Mouse (Mus musculus) embryonic facial prominence, embryonic 13.5 days (tissue): ENCODE data around the gene Psme4. TPM values are rescaled to one million over a fixed set of nuclear protein-coding genes. Genes with fewer than 3 reads are reported as not detected.
A peak's percentile ranks its signal among the peaks of the same experiment; 100 is the strongest.

Source experiments
- ATAC-seq: fragments of 200-750 bp; cut with Nextera tagmentation; 2 replicates; pipeline ENCODE4 v1.8.0; 2017; ENCODE audit warnings: low read depth; ENCODE audit not compliant: insufficient number of reproducible peaks, insufficient read depth, low FRiP score, low TSS enrichment
- H3K27ac ChIP-seq: fragments of 300-500 bp; sonication (generic); 2 replicates; pipeline ENCODE4 v1.5.1; 2015; ENCODE audit warnings: moderate library complexity, mild to moderate bottlenecking, inconsistent platforms
- H3K27me3 ChIP-seq: fragments of 300-500 bp; sonication (generic); 2 replicates; pipeline ENCODE4 v1.6.1; 2015; ENCODE audit warnings: mild to moderate bottlenecking, inconsistent platforms
- H3K36me3 ChIP-seq: fragments of 300-500 bp; sonication (generic); 2 replicates; pipeline ENCODE4 v1.6.1; 2015; ENCODE audit warnings: mild to moderate bottlenecking, inconsistent platforms
- H3K4me1 ChIP-seq: fragments of 300-500 bp; sonication (generic); 2 replicates; pipeline ENCODE4 v1.6.1; 2015; ENCODE audit warnings: inconsistent platforms
- H3K4me2 ChIP-seq: fragments of 300-500 bp; sonication (generic); 2 replicates; pipeline ENCODE4 v1.6.1; 2015; ENCODE audit warnings: moderate library complexity, mild to moderate bottlenecking, inconsistent platforms
- H3K4me3 ChIP-seq: fragments of 300-500 bp; sonication (generic); 2 replicates; pipeline ENCODE4 v1.5.1; 2015; ENCODE audit warnings: mild to moderate bottlenecking, inconsistent platforms
- H3K9ac ChIP-seq: fragments of 300-500 bp; sonication (generic); 2 replicates; pipeline ENCODE4 v1.6.1; 2015; ENCODE audit warnings: mild to moderate bottlenecking, inconsistent platforms
- H3K9me3 ChIP-seq: fragments of 300-500 bp; sonication (generic); 2 replicates; pipeline ENCODE4 v1.6.1; 2016; ENCODE audit warnings: inconsistent platforms
- whole genome bisulfite sequencing: fragments of 180-500 bp; shearing (Covaris S2); methylation state at CpG from one replicate; pipeline ENCODE4 v1.1.7; 2015; ENCODE audit warnings: mixed read lengths; 5-methylcytosine and 5-hydroxymethylcytosine counted together
- polyA plus RNA-seq: library from polyadenylated mRNA; unstranded; fragments of >200 nt; fragmentation: Nextera tagmentation; extraction: Ambion mirVana; gene quantifications from 2 replicates; pipeline ENCODE4 v1.2.1, GENCODE M21; 2015

Psme4 gene
- polyA plus RNA-seq, 1 experiment from 2014 or later: 25.0 TPM

GRCm38 (mm10) chr11:30792680-30793079, 21.2 kb downstream of the Psme4 start:
- Histone ChIP-seq H3K9me3 (no peaks in the 10 kb centered on the region), H3K36me3 (peaks cover 26% of the 10 kb centered on the region), H3K27ac (no peak overlapping the region), H3K4me1 (no peaks in the 10 kb centered on the region), H3K27me3 (no peaks in the 10 kb centered on the region), H3K9ac (no peak overlapping the region), H3K4me3 (no peak overlapping the region), H3K4me2 (no peak overlapping the region)
- WGBS: 93% methylated on average over 7 of the region's 7 CpGs
- ATAC-seq: no peak

GRCm38 (mm10) chr11:30793753-30794152, 22.2 kb downstream of the Psme4 start:
- WGBS: 94% methylated on average over 1 of the region's 1 CpGs
- H3K36me3 ChIP-seq: peaks cover 26% of the 10 kb centered on the region
- no peak for ATAC-seq
- H3K4me1 ChIP-seq: no peaks in the 10 kb centered on the region
- H3K9me3 ChIP-seq: no peaks in the 10 kb centered on the region
- no peak overlapping the region for H3K27ac ChIP-seq
- no peak overlapping the region for H3K9ac ChIP-seq
- H3K4me3 ChIP-seq: no peak overlapping the region
- H3K27me3 ChIP-seq: no peaks in the 10 kb centered on the region
- no peak overlapping the region for H3K4me2 ChIP-seq

DNA sequence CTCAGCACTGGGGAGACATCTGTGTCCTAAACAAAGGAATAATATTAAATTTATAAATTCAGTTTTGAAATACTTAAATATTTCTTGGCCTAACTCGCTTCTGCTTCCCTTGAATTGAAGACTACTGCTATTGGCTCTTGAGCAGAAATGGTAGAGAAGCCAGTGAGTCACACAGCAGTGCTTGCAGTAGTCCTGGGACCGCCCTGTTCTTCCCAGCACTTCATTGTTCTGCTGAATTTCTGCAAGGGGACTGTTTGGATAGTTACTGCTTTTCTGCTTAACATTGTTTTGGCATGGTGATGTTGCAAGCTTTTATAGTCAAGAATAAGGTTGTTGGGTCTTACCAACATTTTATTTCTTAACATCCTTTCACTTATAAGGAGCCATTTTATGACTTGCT, 25.7 kb downstream of the Psme4 start:
- Histone ChIP-seq H3K9ac (no peak overlapping the region), H3K4me3 (no peak overlapping the region), H3K4me2 (no peak overlapping the region), H3K9me3 (no peaks in the 10 kb centered on the region), H3K36me3 (peaks cover 25% of the 10 kb centered on the region), H3K27me3 (no peaks in the 10 kb centered on the region), H3K4me1 (no peaks in the 10 kb centered on the region), H3K27ac (no peak overlapping the region)
- 90% methylated on average over 2 of the region's 2 CpGs for WGBS
- ATAC-seq: no peak

DNA sequence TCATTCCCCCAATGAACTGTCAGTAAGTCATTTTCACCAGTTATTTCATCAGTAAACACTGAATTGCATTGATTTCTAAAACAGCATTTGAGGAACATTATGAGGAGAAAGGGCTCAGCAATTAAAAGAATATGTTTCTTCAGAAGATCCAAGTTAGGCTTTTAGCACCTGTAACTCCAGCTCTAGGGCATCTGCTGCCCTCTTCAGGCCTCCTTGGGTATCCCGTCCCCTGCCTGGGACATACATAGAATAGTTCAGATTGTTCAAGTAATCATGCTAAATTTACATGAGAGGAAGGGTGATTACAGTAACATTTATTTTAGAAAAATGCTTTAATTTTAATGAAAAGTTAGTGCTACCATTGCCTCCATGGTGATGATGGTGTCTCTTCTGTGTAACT, 28.0 kb downstream of the Psme4 start:
- Histone ChIP-seq H3K9ac (no peak overlapping the region), H3K4me1 (no peaks in the 10 kb centered on the region), H3K4me3 (no peak overlapping the region), H3K27ac (no peak overlapping the region), H3K36me3 (0 out of 2 replicates have a peak, but pooled peaks cover 5% of the 10 kb centered on the region), H3K27me3 (no peaks in the 10 kb centered on the region), H3K4me2 (no peak overlapping the region), H3K9me3 (no peaks in the 10 kb centered on the region)
- no peak for ATAC-seq
- 77% methylated on average over 1 of the region's 1 CpGs for WGBS

- no peak overlapping the region for H3K4me3 ChIP-seq
- no peak overlapping the region for H3K9ac ChIP-seq
- no peaks in the 10 kb centered on the region for H3K36me3 ChIP-seq
- no peak for ATAC-seq
- H3K27me3 ChIP-seq: no peaks in the 10 kb centered on the region
- no peak overlapping the region for H3K4me2 ChIP-seq
- H3K27ac ChIP-seq: no peak overlapping the region
- no peaks in the 10 kb centered on the region for H3K4me1 ChIP-seq
- no peaks in the 10 kb centered on the region for H3K9me3 ChIP-seq
These were observed 28.6 kb downstream of the Psme4 start for GRCm38 (mm10) chr11:30800091-30800490.

DNA sequence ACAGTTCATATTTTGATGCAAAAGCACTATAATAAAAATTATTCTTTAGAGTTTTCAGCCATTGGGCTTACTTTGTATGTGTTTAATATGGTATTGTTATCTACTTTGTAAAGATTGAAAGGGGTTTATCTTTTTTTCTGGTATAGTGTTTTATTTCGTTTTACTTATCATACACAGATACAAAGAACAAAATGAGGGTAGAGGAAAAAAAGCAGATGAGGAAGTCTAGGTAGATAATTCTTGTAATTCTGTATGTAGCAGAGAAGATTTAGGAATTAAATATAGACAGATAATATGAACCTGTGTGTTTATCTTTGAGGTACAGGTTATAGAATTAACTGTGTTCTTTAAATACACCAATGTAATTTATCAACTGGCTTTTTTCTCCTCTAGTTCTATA, 30.9 kb downstream of the Psme4 start:
- no peaks in the 10 kb centered on the region for H3K27me3 ChIP-seq
- H3K4me1 ChIP-seq: no peaks in the 10 kb centered on the region
- 86% methylated on average over 1 of the region's 1 CpGs for WGBS
- H3K4me3 ChIP-seq: no peak overlapping the region
- no peak overlapping the region for H3K27ac ChIP-seq
- H3K9me3 ChIP-seq: no peaks in the 10 kb centered on the region
- H3K36me3 ChIP-seq: no peaks in the 10 kb centered on the region
- ATAC-seq: no peak
- H3K4me2 ChIP-seq: no peak overlapping the region
- H3K9ac ChIP-seq: no peak overlapping the region

- Histone ChIP-seq H3K27me3 (no peaks in the 10 kb centered on the region), H3K9ac (no peak overlapping the region), H3K4me3 (no peak overlapping the region), H3K27ac (no peak overlapping the region), H3K36me3 (peaks cover 47% of the 10 kb centered on the region), H3K4me2 (no peak overlapping the region), H3K9me3 (no peaks in the 10 kb centered on the region), H3K4me1 (no peaks in the 10 kb centered on the region)
- ATAC-seq: no peak
- 65% methylated on average over 5 of the region's 5 CpGs for WGBS
These were observed 49.6 kb downstream of the Psme4 start for GRCm38 (mm10) chr11:30821116-30821515.

DNA sequence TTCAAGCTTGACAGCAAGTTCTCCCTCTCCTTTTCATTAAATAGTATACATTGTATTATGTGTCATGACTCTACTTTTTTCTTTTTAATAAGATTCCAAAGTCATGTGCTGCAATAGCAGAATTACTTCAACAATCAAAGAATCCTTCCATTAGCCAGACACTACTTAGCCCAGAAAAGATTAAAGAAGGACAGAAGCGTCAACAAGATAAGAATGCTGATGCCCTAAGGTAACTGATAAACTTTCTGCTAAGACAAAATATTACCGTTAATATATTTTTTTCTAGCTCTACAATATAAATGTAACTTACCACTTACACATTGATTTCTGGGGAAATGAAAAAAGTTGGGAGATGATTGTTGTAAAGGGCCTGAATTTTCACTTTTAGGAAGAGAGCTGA, 67.3 kb downstream of the Psme4 start:
- Histone ChIP-seq H3K4me1 (no peaks in the 10 kb centered on the region), H3K4me3 (no peak overlapping the region), H3K36me3 (peaks cover 66% of the 10 kb centered on the region), H3K4me2 (no peak overlapping the region), H3K9me3 (no peaks in the 10 kb centered on the region), H3K27ac (no peak overlapping the region), H3K9ac (no peak overlapping the region), H3K27me3 (no peaks in the 10 kb centered on the region)
- 95% methylated on average over 2 of the region's 2 CpGs for WGBS
- ATAC-seq: no peak

GRCm38 (mm10) chr11:30844355-30844754, 72.8 kb downstream of the Psme4 start:
- H3K36me3 ChIP-seq: peaks cover 60% of the 10 kb centered on the region
- no peaks in the 10 kb centered on the region for H3K27me3 ChIP-seq
- H3K4me3 ChIP-seq: no peak overlapping the region
- H3K9me3 ChIP-seq: no peaks in the 10 kb centered on the region
- no peak overlapping the region for H3K27ac ChIP-seq
- H3K4me1 ChIP-seq: no peaks in the 10 kb centered on the region
- no peak overlapping the region for H3K4me2 ChIP-seq
- ATAC-seq: no peak
- 92% methylated on average over 1 of the region's 1 CpGs for WGBS
- H3K9ac ChIP-seq: no peak overlapping the region

DNA sequence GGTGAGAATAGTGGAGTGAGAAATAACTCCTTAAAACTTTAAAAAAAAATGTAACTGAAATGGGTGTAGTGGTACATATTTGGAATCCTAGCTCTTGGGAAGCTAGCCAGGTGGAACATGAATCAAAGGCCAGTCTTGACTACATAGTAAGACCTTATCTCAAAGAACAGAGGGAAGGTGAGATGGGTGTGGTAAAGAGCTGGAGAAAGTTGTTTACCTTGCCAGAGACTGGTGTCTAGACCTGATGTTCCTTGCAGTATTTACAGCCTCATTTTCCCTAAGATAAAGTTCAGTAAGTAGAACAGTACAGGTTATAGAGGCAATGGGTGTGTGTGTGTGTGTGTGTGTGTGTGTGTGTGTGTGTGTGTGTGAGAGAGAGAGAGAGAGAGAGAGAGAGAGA, 100.9 kb downstream of the Psme4 start:
- no peak overlapping the region for H3K4me3 ChIP-seq
- ATAC-seq: no peak
- H3K9me3 ChIP-seq: no peaks in the 10 kb centered on the region
- H3K4me2 ChIP-seq: no peak overlapping the region
- no peaks in the 10 kb centered on the region for H3K4me1 ChIP-seq
- no peak overlapping the region for H3K27ac ChIP-seq
- peaks cover 42% of the 10 kb centered on the region for H3K36me3 ChIP-seq
- H3K9ac ChIP-seq: no peak overlapping the region
- H3K27me3 ChIP-seq: no peaks in the 10 kb centered on the region

- H3K4me1 ChIP-seq: peaks cover 8% of the 10 kb centered on the region; the same call in 1 of the 2 replicates
- peak within 1 kb of the TSS; percentile 96 for H3K4me2 ChIP-seq
- ATAC-seq: peak; percentile 88
- H3K4me3 ChIP-seq: peak within 1 kb of the TSS; percentile 56
- 0 out of 2 replicates have a peak, but pooled peaks cover 3% of the 10 kb centered on the region for H3K36me3 ChIP-seq
- H3K9ac ChIP-seq: peak within 1 kb of the TSS; percentile 78
- no peaks in the 10 kb centered on the region for H3K27me3 ChIP-seq
- H3K27ac ChIP-seq: no peak within 1 kb of the TSS
- no peaks in the 10 kb centered on the region for H3K9me3 ChIP-seq
- 3% methylated on average over 41 of the region's 41 CpGs for WGBS
These were observed 113.8 kb downstream of the Psme4 start, which contains the start of the genes Gpr75 and Asb3 for GRCm38 (mm10) chr11:30885171-30885871. TSS of gene Gpr75 (plus strand) at chr11:30885358. TSS of gene Asb3 (plus strand) at chr11:30885416.

DNA sequence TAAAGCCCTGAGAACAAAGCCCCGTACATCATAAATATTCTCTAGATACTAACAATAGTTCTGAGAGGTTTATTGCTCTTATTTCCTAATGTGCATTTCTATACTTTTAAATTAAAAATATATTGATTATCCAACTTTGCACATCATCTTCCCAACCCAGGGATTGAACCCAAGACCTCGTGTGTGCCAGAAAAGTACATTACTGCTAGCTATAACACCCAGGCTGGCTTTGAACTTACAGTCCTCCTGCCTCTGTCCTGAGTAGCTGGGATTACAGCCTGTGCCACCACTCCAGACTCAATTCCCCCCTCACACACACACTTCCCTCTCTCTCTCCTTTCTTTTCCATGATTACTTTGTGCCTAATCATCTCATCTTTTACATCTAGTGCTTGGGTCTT, 116.6 kb downstream of the Psme4 start:
- Histone ChIP-seq H3K4me1 (peaks cover 8% of the 10 kb centered on the region; the same call in 1 of the 2 replicates), H3K4me2 (no peak overlapping the region), H3K4me3 (no peak overlapping the region), H3K27me3 (no peaks in the 10 kb centered on the region), H3K9ac (no peak overlapping the region), H3K36me3 (no peaks in the 10 kb centered on the region), H3K9me3 (no peaks in the 10 kb centered on the region), H3K27ac (no peak overlapping the region)
- WGBS: 86% methylated on average over 2 of the region's 2 CpGs
- ATAC-seq: no peak
